Mouse (Mus musculus): ENCODE results near the gene Hmga2. TPM values are rescaled to one million over a fixed set of nuclear protein-coding genes. Genes with fewer than 3 reads are reported as not detected.

The Hmga2 gene
- total RNA-seq, 2 experiments from 2014 or later, result 4.4 to 5.2 TPM

GRCm38 (mm10) chr10:120424015-120424414 is 52.3 kb downstream of the Hmga2 start:
- DNase-seq, result no peak

DNA sequence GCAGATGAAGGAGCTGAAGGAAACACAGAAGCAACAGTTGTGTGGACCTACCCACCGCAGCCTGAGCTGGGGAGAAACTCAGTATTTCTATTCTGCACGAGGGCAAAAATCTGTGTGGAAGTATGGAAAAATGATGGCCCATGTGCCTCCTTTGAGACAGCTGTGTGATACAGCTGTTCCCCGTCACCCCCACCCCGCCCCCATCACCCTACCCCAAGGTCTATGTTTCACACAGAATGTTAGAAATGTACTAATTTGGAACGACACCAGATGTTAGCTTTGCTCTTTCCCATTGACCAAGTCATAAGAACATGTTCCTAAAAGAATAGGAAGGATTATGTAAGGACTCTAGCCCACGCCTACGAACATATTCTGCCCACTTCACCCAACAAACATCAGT is 53.0 kb downstream of the Hmga2 start:
- no peak for DNase-seq

GRCm38 (mm10) chr10:120422820-120423219 is 53.4 kb downstream of the Hmga2 start:
- DNase-seq, result no peak

DNA sequence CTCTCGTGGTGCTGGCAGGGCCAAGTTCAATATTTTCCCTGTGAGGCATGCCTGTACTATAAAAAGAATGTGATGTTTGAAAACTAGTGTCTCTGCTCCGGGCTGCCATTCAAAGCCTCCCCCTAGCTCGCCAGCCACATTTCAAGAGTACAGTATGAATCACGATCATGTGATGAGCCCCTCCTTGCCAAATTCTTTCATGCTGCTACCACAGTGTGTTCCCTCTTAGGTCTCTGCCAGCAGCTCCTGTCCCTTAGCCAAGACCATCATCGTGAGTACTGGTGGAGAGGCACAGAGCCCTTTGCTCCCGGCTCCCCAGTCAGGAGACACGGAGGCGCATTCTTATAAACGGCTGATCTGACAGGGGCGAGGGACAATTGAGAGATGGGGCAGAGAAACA is 54.2 kb downstream of the Hmga2 start:
- DNase-seq, result peak; percentile 87

DNA sequence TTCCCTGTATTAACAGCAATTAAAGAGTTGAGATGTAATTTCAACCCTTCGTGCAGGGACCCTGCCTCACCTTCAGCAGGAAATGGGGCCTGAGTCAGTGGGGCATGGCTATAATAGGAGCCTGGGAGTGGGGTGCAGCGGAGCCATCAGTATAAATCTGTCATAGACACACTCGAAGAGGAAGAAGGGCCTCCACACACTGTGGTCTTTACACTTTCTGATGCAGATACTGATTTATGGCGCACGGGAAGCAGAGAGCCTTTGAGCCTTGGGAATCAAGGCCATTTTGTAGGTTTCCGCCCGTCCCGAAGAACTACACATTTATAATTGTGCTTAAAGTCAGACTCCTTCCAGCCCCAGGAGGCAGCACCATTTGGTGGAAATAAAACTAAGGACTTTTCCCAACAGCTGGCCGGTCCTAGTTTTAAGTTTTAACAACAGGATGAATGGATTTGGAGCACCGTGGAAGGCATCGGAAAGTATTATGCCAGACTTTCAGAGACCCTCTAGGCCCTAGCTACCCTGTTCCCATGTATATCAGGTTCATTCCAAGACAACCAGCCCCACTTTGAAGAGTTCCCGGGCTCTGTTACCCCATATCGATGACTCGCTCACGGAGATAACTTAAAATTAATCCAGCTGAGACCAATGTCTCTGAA is 55.2 kb downstream of the Hmga2 start:
- DNase-seq, result peak; percentile 44 to 47

DNA sequence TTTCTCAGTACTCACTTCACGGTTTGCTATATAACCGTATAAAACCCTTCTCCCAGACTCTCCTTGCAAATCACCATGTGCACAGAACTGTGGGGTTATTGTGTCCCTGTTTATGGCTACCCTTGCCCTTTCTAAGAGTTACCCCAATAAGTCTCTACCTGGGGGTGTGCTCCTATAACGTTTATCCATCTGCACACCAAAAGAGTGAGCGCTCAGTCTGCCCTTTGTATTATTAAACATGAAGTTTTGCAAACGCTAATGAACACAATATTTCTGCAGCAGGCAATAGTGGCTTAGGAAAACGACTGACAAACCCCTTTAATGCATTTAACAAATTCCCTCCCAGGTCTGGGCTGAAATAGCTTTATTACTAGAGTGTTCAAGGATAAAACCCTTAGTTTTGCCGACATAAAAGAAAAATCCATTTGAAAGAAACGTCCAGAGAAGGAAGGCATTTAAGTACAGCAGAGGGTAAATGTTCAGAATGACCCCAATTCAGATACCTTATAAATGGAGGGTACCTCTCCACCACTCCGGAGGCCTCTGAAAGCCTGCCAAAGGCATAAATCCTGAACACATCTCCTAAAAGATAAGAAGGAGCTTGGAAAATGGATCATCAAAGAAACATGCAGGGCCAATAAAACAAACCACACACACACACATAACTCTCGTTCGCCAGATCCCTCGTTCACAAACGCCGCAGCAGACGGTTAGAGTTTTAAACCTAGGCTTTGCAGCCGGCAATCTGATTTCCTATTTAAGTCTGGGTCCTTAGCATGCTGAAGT is 57.3 kb downstream of the Hmga2 start:
- DNase-seq, result peak in 1 of 2 experiments; percentile 60

DNA sequence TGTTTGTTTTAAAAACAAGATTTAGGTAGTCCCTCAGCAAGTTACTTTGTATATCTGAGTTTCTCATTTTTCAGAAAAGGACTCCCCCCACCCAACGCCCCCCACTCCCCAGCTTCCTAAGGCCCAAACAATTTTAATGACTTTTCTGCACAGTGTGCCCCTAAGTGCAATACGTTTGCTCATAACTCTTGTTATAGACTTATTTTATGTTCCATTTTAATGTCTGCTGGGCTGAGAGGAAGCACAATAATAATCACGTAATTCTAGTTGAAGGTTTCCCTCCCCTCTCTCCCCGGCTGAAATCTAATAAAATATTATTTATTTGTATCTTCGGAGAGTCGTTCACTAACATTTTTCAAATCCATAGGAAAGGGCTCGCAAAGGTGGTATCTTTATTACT is 58.1 kb downstream of the Hmga2 start:
- no peak for DNase-seq

DNA sequence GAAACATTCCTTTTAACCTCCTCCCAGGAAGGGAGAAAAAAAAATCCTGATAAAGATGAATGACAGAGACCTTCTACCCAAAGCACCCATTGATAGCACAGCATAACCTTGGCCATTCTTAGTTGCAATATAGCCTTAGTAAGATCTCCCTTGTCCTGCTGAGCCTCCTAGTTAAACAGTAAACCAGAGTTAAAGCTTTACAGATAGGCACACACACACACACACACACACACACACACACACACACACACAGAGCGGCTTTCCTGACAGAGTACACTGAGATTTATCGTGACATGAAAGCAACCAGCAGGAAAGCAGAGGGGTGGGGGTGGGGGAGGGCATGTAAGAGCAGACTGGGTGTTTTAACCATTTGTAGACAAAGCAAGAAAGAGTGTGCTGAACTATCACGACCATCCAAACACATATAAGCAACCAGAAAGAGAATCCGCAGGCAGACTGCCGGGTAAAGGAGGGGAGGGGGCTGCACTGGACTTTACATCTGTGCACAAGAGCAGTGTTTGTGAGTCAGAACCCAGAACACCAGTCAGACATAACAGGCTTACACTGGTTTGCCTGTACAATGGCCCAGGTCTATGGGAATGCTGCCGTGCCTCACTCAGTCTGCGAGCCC is 58.7 kb downstream of the Hmga2 start:
- no peak for DNase-seq

GRCm38 (mm10) chr10:120417116-120417487 is 59.2 kb downstream of the Hmga2 start:
- no peak for DNase-seq

GRCm38 (mm10) chr10:120416628-120417027 is 59.6 kb downstream of the Hmga2 start:
- no peak for DNase-seq

- no peak for DNase-seq
These were observed 64.1 kb downstream of the Hmga2 start for GRCm38 (mm10) chr10:120412215-120412614.

DNA sequence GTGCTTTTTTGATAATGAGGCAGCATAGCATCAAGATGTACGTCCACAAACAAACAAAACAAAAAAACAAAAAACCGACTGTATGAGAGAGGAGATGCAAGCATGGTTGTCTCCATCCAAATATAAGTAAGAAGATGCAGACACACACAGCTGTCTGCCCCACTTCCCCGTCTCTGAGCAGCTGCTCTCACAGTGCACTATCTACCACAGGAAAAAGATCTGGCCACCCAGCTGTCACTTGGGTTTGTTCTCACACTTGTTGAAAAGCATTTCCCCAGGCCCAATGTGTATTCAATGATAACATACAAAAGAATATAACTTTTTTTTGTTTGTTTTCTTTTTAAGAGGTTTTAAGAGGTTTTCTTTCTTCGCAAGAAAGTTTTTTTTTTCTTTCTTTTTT is 65.3 kb downstream of the Hmga2 start:
- no peak for DNase-seq

DNA sequence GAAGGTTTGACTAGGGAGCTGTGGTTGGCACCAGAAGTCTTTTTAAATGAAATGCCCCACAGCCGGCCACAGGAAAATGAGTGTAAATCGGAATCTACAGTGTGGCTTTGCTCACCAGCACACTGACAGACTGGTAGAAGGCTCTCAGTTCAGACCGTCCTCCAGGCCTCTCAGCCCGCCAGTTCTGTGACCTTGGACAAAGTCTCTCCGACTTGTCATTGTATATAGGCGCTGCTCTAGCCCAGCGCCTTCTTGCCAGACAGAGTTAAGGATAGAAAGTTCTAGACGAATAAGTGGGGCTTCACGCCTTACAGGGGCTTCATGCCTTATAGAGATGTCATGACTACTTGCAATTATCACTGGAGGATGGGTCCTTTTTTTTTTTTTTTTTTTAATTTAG is 67.1 kb downstream of the Hmga2 start:
- no peak for DNase-seq

- no peak for DNase-seq
These were observed 69.0 kb downstream of the Hmga2 start for GRCm38 (mm10) chr10:120407230-120407629.

DNA sequence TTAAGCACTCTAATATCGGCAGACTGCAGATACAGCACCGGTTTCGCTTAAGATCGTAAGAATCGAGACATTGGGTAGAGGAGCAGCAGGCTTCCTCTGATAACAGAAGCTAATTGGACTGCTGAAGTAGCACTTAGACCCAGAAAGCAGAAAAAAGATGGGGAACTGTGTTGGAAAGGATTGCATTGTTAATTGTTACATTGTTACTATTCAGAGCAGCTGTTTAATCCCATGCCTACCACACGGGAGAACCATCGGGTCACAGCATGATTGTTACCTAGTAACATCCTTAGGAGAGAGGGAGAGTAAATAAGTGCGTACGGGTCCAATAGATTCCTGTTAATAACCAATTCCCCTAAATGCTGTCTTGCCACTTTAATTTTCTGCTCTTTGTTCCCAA is 70.2 kb downstream of the Hmga2 start:
- DNase-seq, result no peak

- no peak for DNase-seq
These were observed 70.9 kb downstream of the Hmga2 start for GRCm38 (mm10) chr10:120405322-120405721.

DNA sequence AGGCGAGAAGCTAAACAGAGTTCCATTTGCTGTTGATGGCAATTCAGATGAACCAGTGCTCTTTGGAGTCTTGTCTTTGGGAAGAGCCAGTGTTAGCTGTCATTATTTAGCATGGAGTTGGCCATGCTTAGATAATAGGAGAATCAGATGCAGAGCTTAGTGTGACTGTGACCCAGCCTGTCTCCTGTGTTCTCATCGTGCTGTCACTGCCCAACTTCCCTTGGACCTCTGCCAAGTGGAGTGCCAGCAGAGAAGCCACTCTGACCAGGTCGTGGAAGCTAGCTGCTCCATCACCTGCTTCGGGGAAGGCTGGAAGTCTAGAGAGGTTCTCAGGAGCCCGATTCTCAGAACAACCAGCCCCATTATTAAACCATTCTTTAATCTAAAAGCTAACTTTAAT is 73.3 kb downstream of the Hmga2 start:
- DNase-seq, result peak; percentile 72 to 76

DNA sequence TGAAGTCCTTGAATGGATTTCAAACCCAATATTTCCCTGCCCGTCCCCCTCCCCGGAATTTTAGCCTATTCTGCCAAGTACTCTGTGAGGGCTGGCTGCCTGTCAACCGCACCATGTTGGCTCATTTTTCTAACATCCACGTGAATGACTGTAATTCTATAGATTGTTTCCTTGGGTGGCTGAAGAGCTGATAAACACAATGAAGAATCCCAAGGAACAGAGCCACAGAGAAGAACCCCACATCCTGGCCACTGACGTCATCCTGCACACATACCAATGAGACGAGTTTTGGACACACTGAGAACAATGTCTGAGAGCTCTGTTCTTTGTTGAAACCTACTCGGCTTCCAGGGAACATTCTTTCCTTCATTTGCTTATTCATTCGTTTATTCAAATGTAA is 74.5 kb downstream of the Hmga2 start:
- DNase-seq, result no peak

DNA sequence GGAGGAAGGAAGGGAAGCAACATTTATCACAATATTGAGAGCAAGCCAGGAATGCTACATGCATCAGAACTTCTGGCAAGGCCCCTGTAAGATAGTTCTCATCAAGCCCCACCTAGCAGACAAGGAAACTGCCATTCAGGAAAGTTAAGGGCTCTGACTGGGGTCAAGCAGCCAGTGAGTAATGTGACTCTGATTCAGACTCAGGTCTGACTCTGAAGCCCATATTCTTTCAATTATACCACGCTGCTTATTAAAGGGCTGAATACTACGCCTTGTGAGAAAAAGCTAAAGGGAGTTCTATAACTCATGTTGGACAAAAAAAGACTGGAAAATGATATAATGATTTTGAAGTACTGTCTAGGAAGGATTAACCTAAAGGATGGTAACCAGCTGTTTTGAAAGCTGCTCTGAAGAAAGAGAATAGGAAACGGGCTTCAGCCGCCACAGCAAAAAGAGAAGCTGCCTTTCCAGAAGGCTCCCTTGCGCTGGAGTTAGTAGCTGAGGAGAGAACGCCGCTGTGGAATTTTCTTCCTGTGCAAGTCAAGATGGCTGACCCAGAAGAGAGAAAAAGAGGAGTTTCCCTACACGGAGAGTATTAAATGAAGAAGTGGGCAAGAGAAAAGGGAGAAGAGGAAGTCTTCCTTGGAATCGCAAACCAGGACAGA is 76.3 kb downstream of the Hmga2 start:
- no peak for DNase-seq

- DNase-seq, result no peak
These were observed 77.5 kb downstream of the Hmga2 start for GRCm38 (mm10) chr10:120398745-120399144.

GRCm38 (mm10) chr10:120397211-120397631 is 79.0 kb downstream of the Hmga2 start:
- DNase-seq, result peak; percentile 42 to 46

- no peak for DNase-seq
These were observed 80.7 kb downstream of the Hmga2 start for GRCm38 (mm10) chr10:120395550-120395949.

GRCm38 (mm10) chr10:120394740-120395139 is 81.5 kb downstream of the Hmga2 start:
- DNase-seq, result no peak
